Mouse (Mus musculus) liver, embryonic 14.5 days (tissue): ENCODE measurements around the gene Cdrt4. TPM values are rescaled to one million over a fixed set of nuclear protein-coding genes. Genes with fewer than 3 reads are reported as not detected.

Experiments
- ATAC-seq: fragments of 200-750 bp; cut with Nextera tagmentation; 2 replicates; pipeline ENCODE4 v1.8.0; 2017; ENCODE audit warnings: moderate number of reproducible peaks, mild to moderate bottlenecking, moderate library complexity; ENCODE audit not compliant: insufficient read depth
- DNase-seq, 3 experiments: peaks; one replicate each; pipeline ENCODE4 v3.0.0-alpha.2; 2012 to 2013; ENCODE audit warnings: low read depth in 3 of 3, low spot score in 3 of 3
- H3K27ac ChIP-seq: fragments of 300-500 bp; sonication (generic); 2 replicates; pipeline ENCODE4 v1.5.1; 2014; ENCODE audit warnings: moderate library complexity, mild to moderate bottlenecking, control low read depth, inconsistent platforms
- H3K27me3 ChIP-seq: fragments of 300-500 bp; sonication (generic); 2 replicates; pipeline ENCODE4 v1.6.1; 2014; ENCODE audit warnings: mild to moderate bottlenecking, low read length, moderate library complexity; ENCODE audit not compliant: control insufficient read depth, insufficient read depth
- H3K36me3 ChIP-seq: fragments of 300-500 bp; sonication (generic); replicated peaks from 2 replicates; pipeline ENCODE4 v1.6.1; 2014; ENCODE audit warnings: low read depth; ENCODE audit not compliant: control insufficient read depth, insufficient read depth
- H3K4me1 ChIP-seq, 2 experiments: fragments of 200-500 bp in 1 of 2; fragments of 300-500 bp in 1 of 2; sonication (generic) in 1 of 2; replicated peaks; 2 replicates each; pipeline ENCODE4 v1.6.1; 2012 to 2014; ENCODE audit warnings: antibody characterized with exemption in 1 of 2, inconsistent platforms in 1 of 2, low read length in 1 of 2; ENCODE audit not compliant: control insufficient read depth in 2 of 2, insufficient read depth in 2 of 2
- H3K4me2 ChIP-seq: fragments of 300-500 bp; sonication (generic); 2 replicates; pipeline ENCODE4 v1.6.1; 2014; ENCODE audit warnings: low read depth, mild to moderate bottlenecking, control low read depth, moderate library complexity
- H3K4me3 ChIP-seq, 2 experiments: fragments of 200-500 bp in 1 of 2; fragments of 300-500 bp in 1 of 2; sonication (generic) in 1 of 2; 2 replicates each; pipeline ENCODE4 v1.5.1; 2012 to 2014; ENCODE audit warnings: low read depth in 2 of 2, low read length in 2 of 2, mild to moderate bottlenecking in 2 of 2, control low read depth in 1 of 2, inconsistent platforms in 1 of 2, moderate library complexity in 1 of 2; ENCODE audit not compliant: insufficient read depth in 1 of 2
- H3K9ac ChIP-seq: fragments of 300-500 bp; sonication (generic); replicated peaks from 2 replicates; pipeline ENCODE4 v1.6.1; 2014; ENCODE audit warnings: mild to moderate bottlenecking, control low read depth, moderate library complexity
- H3K9me3 ChIP-seq: fragments of 300-500 bp; sonication (generic); 2 replicates; pipeline ENCODE4 v1.6.1; 2016; ENCODE audit warnings: low read length, mixed read lengths; ENCODE audit not compliant: control insufficient read depth
- CTCF ChIP-seq: IDR thresholded peaks from 2 replicates; pipeline ENCODE4 v1.5.1; 2016; ENCODE audit warnings: antibody characterized with exemption, low read depth, control low read depth
- EP300 ChIP-seq: IDR thresholded peaks from 2 replicates; pipeline ENCODE4 v1.6.1; 2016; ENCODE audit warnings: antibody characterized with exemption, low read depth
- WGBS: fragments of 180-500 bp; shearing (Covaris S2); extraction: QIAGEN DNeasy Blood & Tissue Kit; methylation state at CpG from one replicate; pipeline ENCODE4 v1.1.7; 2014; ENCODE audit not compliant: insufficient replicate concordance; 5-methylcytosine and 5-hydroxymethylcytosine counted together
- polyA plus RNA-seq, 2 experiments: library from polyadenylated mRNA; depleted of rRNA in 1 of 2; stranded (reverse) in 1 of 2; unstranded in 1 of 2; fragments of >200 nt; fragmentation: Nextera tagmentation in 1 of 2; extraction: Ambion mirVana in 1 of 2; gene quantifications; 2 replicates each; pipeline versions ENCODE4 v1.2.1 to v1.2.3; 2012 to 2014

Cdrt4 gene
- polyA plus RNA-seq, 2 experiments: not detected

- Histone ChIP-seq H3K27ac (no peak overlapping the region), H3K4me2 (no peak overlapping the region), H3K36me3 (no peaks in the 10 kb centered on the region), H3K4me1 (no peaks in the 10 kb centered on the region), H3K9ac (no peak overlapping the region), H3K27me3 (no peaks in the 10 kb centered on the region), H3K4me3 (no peak overlapping the region), H3K9me3 (no peaks in the 10 kb centered on the region)
- DNase-seq (no peak), ATAC-seq (no peak)
- TF ChIP-seq EP300 (no peak), CTCF (no peak)
- 68% methylated on average over 6 of the region's 6 CpGs for WGBS
These were observed 78.7 kb downstream of the Cdrt4 start for GRCm38 (mm10) chr11:63029721-63030120.

- TF ChIP-seq CTCF: no peak
- no peak for TF ChIP-seq EP300
- H3K27me3 ChIP-seq: no peaks in the 10 kb centered on the region
- no peak overlapping the region for H3K9ac ChIP-seq
- ATAC-seq: no peak
- no peaks in the 10 kb centered on the region for H3K4me1 ChIP-seq
- no peak overlapping the region for H3K27ac ChIP-seq
- DNase-seq: no peak
- H3K4me3 ChIP-seq: no peak overlapping the region
- H3K9me3 ChIP-seq: no peaks in the 10 kb centered on the region
- 60% methylated on average over 11 of the region's 11 CpGs for WGBS
- H3K36me3 ChIP-seq: no peaks in the 10 kb centered on the region
- no peak overlapping the region for H3K4me2 ChIP-seq
These were observed 84.6 kb downstream of the Cdrt4 start for GRCm38 (mm10) chr11:63035420-63036211.

DNA sequence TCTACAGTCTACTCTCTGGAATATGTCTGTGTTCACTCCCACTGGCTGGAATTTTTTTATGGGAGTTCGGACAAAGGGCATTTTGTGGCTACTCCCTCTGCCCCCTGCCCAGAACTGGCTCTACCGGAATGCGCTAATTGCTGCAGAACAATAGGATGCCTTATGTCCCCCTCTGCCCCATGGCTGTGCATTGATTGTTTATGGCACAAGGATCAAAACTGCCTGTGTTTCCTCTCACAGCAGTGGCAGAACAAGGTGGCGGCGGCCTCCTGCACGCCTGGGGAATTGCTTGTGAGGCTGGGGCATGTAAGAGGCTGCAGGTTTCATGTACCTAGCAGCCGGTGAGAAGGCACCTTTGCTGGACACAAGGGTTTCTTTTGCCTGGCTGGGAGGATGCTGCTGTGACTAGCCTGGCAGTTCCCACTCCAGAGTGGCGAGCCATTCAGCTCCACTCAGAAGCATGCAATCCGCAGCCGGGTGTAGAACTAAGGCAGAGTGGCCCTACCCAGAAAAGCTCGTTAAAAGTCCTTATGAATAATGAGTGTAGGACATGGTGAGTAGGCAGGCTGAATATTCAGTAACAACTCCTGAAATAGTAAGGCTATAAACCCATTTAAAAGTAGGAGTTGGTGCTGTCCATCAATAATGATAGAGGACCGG is 89.1 kb downstream of the Cdrt4 start:
- H3K4me3 ChIP-seq: no peak overlapping the region
- no peaks in the 10 kb centered on the region for H3K36me3 ChIP-seq
- H3K4me1 ChIP-seq: no peaks in the 10 kb centered on the region
- TF ChIP-seq CTCF (no peak), EP300 (no peak)
- no peak for DNase-seq
- no peaks in the 10 kb centered on the region for H3K27me3 ChIP-seq
- no peak for ATAC-seq
- no peak overlapping the region for H3K9ac ChIP-seq
- WGBS: 56% methylated on average over 12 of the region's 12 CpGs
- no peak overlapping the region for H3K27ac ChIP-seq
- H3K4me2 ChIP-seq: no peak overlapping the region
- H3K9me3 ChIP-seq: no peaks in the 10 kb centered on the region

Other genes with a start within 250 kb of the Cdrt4 start
- gene Zfp287, start 219.3 kb upstream of the Cdrt4 start, polyA plus RNA-seq (2012; rRNA removed): 0.21 and 0.26 TPM in 2 replicates
- gene Zfp287, start 219.3 kb upstream of the Cdrt4 start, polyA plus RNA-seq (2014; fragmentation: Nextera tagmentation; extraction: Ambion mirVana): 0.22 and 0.42 TPM in 2 replicates
- gene Gm10428, start 198.1 kb upstream of the Cdrt4 start, polyA plus RNA-seq (2012; rRNA removed): not detected in 2 replicates
- not detected in 2 replicates for gene Gm10428, start 198.1 kb upstream of the Cdrt4 start, polyA plus RNA-seq (2014; fragmentation: Nextera tagmentation; extraction: Ambion mirVana)
- gene Zfp286, start 161.7 kb upstream of the Cdrt4 start, polyA plus RNA-seq (2012; rRNA removed): 0.45 and 0.48 TPM in 2 replicates
- 0.80 and 1.4 TPM in 2 replicates for gene Zfp286, start 161.7 kb upstream of the Cdrt4 start, polyA plus RNA-seq (2014; fragmentation: Nextera tagmentation; extraction: Ambion mirVana)
- gene Trim16, start 131.0 kb upstream of the Cdrt4 start, polyA plus RNA-seq (2012; rRNA removed): 0.39 and 0.61 TPM in 2 replicates
- gene Trim16, start 131.0 kb upstream of the Cdrt4 start, polyA plus RNA-seq (2014; fragmentation: Nextera tagmentation; extraction: Ambion mirVana): 0.43 and 0.49 TPM in 2 replicates
- gene Fbxw10, start 104.1 kb upstream of the Cdrt4 start, polyA plus RNA-seq (2012; rRNA removed): 0.08 TPM in 1 of 2 replicates, not detected in the other
- gene Fbxw10, start 104.1 kb upstream of the Cdrt4 start, polyA plus RNA-seq (2014; fragmentation: Nextera tagmentation; extraction: Ambion mirVana): 0.16 TPM in 1 of 2 replicates, not detected in the other
- gene Tvp23b, start 71.7 kb upstream of the Cdrt4 start, polyA plus RNA-seq (2012; rRNA removed): 8.5 and 12.9 TPM in 2 replicates
- 25.3 and 26.3 TPM in 2 replicates for gene Tvp23b, start 71.7 kb upstream of the Cdrt4 start, polyA plus RNA-seq (2014; fragmentation: Nextera tagmentation; extraction: Ambion mirVana)
- gene Tekt3, start 110.5 kb downstream of the Cdrt4 start, polyA plus RNA-seq (2012; rRNA removed): not detected in 2 replicates
- not detected in 2 replicates for gene Tekt3, start 110.5 kb downstream of the Cdrt4 start, polyA plus RNA-seq (2014; fragmentation: Nextera tagmentation; extraction: Ambion mirVana)
- gene Pmp22, start 177.8 kb downstream of the Cdrt4 start, polyA plus RNA-seq (2012; rRNA removed): 3.8 and 4.2 TPM in 2 replicates
- 12.4 TPM in 2 replicates for gene Pmp22, start 177.8 kb downstream of the Cdrt4 start, polyA plus RNA-seq (2014; fragmentation: Nextera tagmentation; extraction: Ambion mirVana)